Mouse (Mus musculus): ENCODE results near the gene Nbas. TPM values are rescaled to one million over a fixed set of nuclear protein-coding genes. Genes with fewer than 3 reads are reported as not detected.

The Nbas gene
- polyA plus RNA-seq, 1 experiment from 2014 or later: 2.6 TPM

GRCm38 (mm10) chr12:13360183-13360811 lies 91.4 kb downstream of the Nbas start:
- H3K36me3 ChIP-seq (replicated peaks; ENCODE audit: insufficient read depth, low read length): peaks cover 14% of the 10 kb centered on the region; the same call in 1 of the 2 replicates
- no peak for ATAC-seq
- no peaks in the 10 kb centered on the region for H3K4me1 ChIP-seq (ENCODE audit: insufficient read depth)
- no peaks in the 10 kb centered on the region for H3K27me3 ChIP-seq (ENCODE audit: insufficient read depth, low read length)
- WGBS (ENCODE audit: insufficient replicate concordance): 61% methylated on average over 7 of the region's 7 CpGs
- H3K4me2 ChIP-seq (ENCODE audit: low read depth, low read length): no peak overlapping the region
- no peak for DNase-seq
- H3K4me3 ChIP-seq (ENCODE audit: low read depth, low read length): no peak overlapping the region
- H3K9me3 ChIP-seq (ENCODE audit: low read length): no peaks in the 10 kb centered on the region
- TF ChIP-seq EP300 (IDR thresholded peaks at IDR 0.05; ENCODE audit: low read depth) (no peak), CTCF (IDR thresholded peaks at IDR 0.05; ENCODE audit: low read depth) (no peak)
- no peak overlapping the region for H3K9ac ChIP-seq (replicated peaks)
- no peak overlapping the region for H3K27ac ChIP-seq (ENCODE audit: low read depth)

DNA sequence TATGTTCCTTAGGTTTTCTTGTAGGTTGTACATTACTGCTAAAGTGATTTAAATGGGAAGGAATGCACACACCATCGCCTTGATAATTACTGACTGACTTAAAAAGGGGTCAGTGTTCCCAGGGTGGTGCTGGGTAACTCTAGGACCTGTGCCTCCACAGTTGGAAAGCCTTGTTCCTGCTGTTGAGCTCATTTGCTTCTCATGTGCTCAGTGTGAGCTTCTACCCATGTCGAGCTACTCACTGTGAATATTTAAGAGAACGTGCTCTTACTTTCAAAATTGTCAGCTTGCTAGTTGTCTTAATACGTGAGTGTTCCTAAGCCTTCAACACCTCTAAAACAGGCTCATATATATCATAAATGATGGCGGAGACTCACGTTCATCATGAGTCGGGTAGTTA lies 112.6 kb downstream of the Nbas start:
- Histone ChIP-seq H3K27me3 (ENCODE audit: insufficient read depth, low read length) (no peaks in the 10 kb centered on the region), H3K9me3 (ENCODE audit: low read length) (no peaks in the 10 kb centered on the region), H3K4me1 (ENCODE audit: insufficient read depth) (no peaks in the 10 kb centered on the region), H3K9ac (replicated peaks) (no peak overlapping the region), H3K36me3 (replicated peaks; ENCODE audit: insufficient read depth, low read length) (peaks cover 6% of the 10 kb centered on the region; the same call in 1 of the 2 replicates), H3K4me2 (ENCODE audit: low read depth, low read length) (no peak overlapping the region), H3K4me3 (ENCODE audit: low read depth, low read length) (no peak overlapping the region), H3K27ac (ENCODE audit: low read depth) (no peak overlapping the region)
- no peak for DNase-seq
- ATAC-seq: no peak
- TF ChIP-seq CTCF (IDR thresholded peaks at IDR 0.05; ENCODE audit: low read depth) (no peak), EP300 (IDR thresholded peaks at IDR 0.05; ENCODE audit: low read depth) (no peak)
- WGBS (ENCODE audit: insufficient replicate concordance): 83% methylated on average over 7 of the region's 7 CpGs

- Histone ChIP-seq H3K27ac (ENCODE audit: low read depth) (no peak overlapping the region), H3K27me3 (ENCODE audit: insufficient read depth, low read length) (no peaks in the 10 kb centered on the region), H3K9me3 (ENCODE audit: low read length) (no peaks in the 10 kb centered on the region), H3K4me2 (ENCODE audit: low read depth, low read length) (no peak overlapping the region), H3K4me3 (ENCODE audit: low read depth, low read length) (no peak overlapping the region), H3K9ac (replicated peaks) (no peak overlapping the region), H3K4me1 (ENCODE audit: insufficient read depth) (no peaks in the 10 kb centered on the region), H3K36me3 (replicated peaks; ENCODE audit: insufficient read depth, low read length) (peaks cover 6% of the 10 kb centered on the region; the same call in 1 of the 2 replicates)
- DNase-seq (no peak), ATAC-seq (no peak)
- no peak for TF ChIP-seq CTCF (IDR thresholded peaks at IDR 0.05; ENCODE audit: low read depth)
- TF ChIP-seq EP300 (IDR thresholded peaks at IDR 0.05; ENCODE audit: low read depth): no peak
Measured at GRCm38 (mm10) chr12:13382046-13382445, 113.1 kb downstream of the Nbas start.

- Histone ChIP-seq H3K9ac (replicated peaks) (no peak overlapping the region), H3K4me3 (ENCODE audit: low read depth, low read length) (no peak overlapping the region), H3K4me2 (ENCODE audit: low read depth, low read length) (no peak overlapping the region), H3K27me3 (ENCODE audit: insufficient read depth, low read length) (no peaks in the 10 kb centered on the region), H3K4me1 (ENCODE audit: insufficient read depth) (no peaks in the 10 kb centered on the region), H3K9me3 (ENCODE audit: low read length) (no peaks in the 10 kb centered on the region), H3K36me3 (replicated peaks; ENCODE audit: insufficient read depth, low read length) (peaks cover 9% of the 10 kb centered on the region; the same call in 1 of the 2 replicates), H3K27ac (ENCODE audit: low read depth) (no peak overlapping the region)
- no peak for DNase-seq
- 63% methylated on average over 1 of the region's 1 CpGs for WGBS (ENCODE audit: insufficient replicate concordance)
- no peak for TF ChIP-seq CTCF (IDR thresholded peaks at IDR 0.05; ENCODE audit: low read depth)
- no peak for TF ChIP-seq EP300 (IDR thresholded peaks at IDR 0.05; ENCODE audit: low read depth)
- ATAC-seq: no peak
Measured at GRCm38 (mm10) chr12:13389644-13390043, 120.7 kb downstream of the Nbas start.

GRCm38 (mm10) chr12:13410191-13410590 lies 141.3 kb downstream of the Nbas start:
- Histone ChIP-seq H3K36me3 (replicated peaks; ENCODE audit: insufficient read depth, low read length) (peaks cover 4% of the 10 kb centered on the region; the same call in 1 of the 2 replicates), H3K4me3 (ENCODE audit: low read depth, low read length) (no peak overlapping the region), H3K4me1 (ENCODE audit: insufficient read depth) (no peaks in the 10 kb centered on the region), H3K27ac (ENCODE audit: low read depth) (no peak overlapping the region), H3K9me3 (ENCODE audit: low read length) (no peaks in the 10 kb centered on the region), H3K9ac (replicated peaks) (no peak overlapping the region), H3K27me3 (ENCODE audit: insufficient read depth, low read length) (no peaks in the 10 kb centered on the region), H3K4me2 (ENCODE audit: low read depth, low read length) (no peak overlapping the region)
- TF ChIP-seq CTCF (IDR thresholded peaks at IDR 0.05; ENCODE audit: low read depth) (no peak), EP300 (IDR thresholded peaks at IDR 0.05; ENCODE audit: low read depth) (no peak)
- ATAC-seq (no peak), DNase-seq (no peak)

- no peak overlapping the region for H3K27ac ChIP-seq (ENCODE audit: low read depth)
- no peak overlapping the region for H3K4me3 ChIP-seq (ENCODE audit: low read depth, low read length)
- H3K9ac ChIP-seq (replicated peaks): no peak overlapping the region
- no peak for ATAC-seq
- H3K9me3 ChIP-seq (ENCODE audit: low read length): no peaks in the 10 kb centered on the region
- no peak for TF ChIP-seq EP300 (IDR thresholded peaks at IDR 0.05; ENCODE audit: low read depth)
- TF ChIP-seq CTCF (IDR thresholded peaks at IDR 0.05; ENCODE audit: low read depth): no peak
- no peak for DNase-seq
- no peaks in the 10 kb centered on the region for H3K27me3 ChIP-seq (ENCODE audit: insufficient read depth, low read length)
- H3K36me3 ChIP-seq (replicated peaks; ENCODE audit: insufficient read depth, low read length): peaks cover 13% of the 10 kb centered on the region; the same call in 1 of the 2 replicates
- no peaks in the 10 kb centered on the region for H3K4me1 ChIP-seq (ENCODE audit: insufficient read depth)
- no peak overlapping the region for H3K4me2 ChIP-seq (ENCODE audit: low read depth, low read length)
- WGBS (ENCODE audit: insufficient replicate concordance): 87% methylated on average over 2 of the region's 2 CpGs
Measured at GRCm38 (mm10) chr12:13418651-13419050, 149.7 kb downstream of the Nbas start.

Data from liver, postnatal 0 days (tissue).